Mouse (Mus musculus): Measurements from ENCODE around the gene Nampt. TPM values are rescaled to one million over a fixed set of nuclear protein-coding genes. Genes with fewer than 3 reads are reported as not detected.
A peak's percentile ranks its signal among the peaks of the same experiment; 100 is the strongest.

Gene Nampt
- polyA plus RNA-seq, 1 experiment from 2014 or later = 28.1 TPM

- no peaks in the 10 kb centered on the region for H3K9me3 ChIP-seq (ENCODE audit: control insufficient read depth, low read length)
- H3K4me1 ChIP-seq (replicated peaks; ENCODE audit: control insufficient read depth, insufficient read depth, low read length) = peaks cover 6% of the 10 kb centered on the region
- H3K9ac ChIP-seq (ENCODE audit: low read length) = peak overlapping the region; percentile 87
- no peaks in the 10 kb centered on the region for H3K27me3 ChIP-seq (ENCODE audit: control insufficient read depth, insufficient read depth, low read depth, low read length)
- H3K36me3 ChIP-seq (ENCODE audit: control insufficient read depth, insufficient read depth, low read length) = no peaks in the 10 kb centered on the region
- H3K4me3 ChIP-seq (ENCODE audit: low read length) = peak overlapping the region; percentile 92
- under 1% methylated on average over 47 of the region's 49 CpGs for WGBS
- ATAC-seq (ENCODE audit: low read depth) = peak; percentile 79
- peak overlapping the region; percentile 66 for H3K4me2 ChIP-seq (ENCODE audit: low read depth, low read length)
- H3K27ac ChIP-seq (ENCODE audit: low read length) = peak overlapping the region; percentile 93
Measured at GRCm38 (mm10) chr12:32820688-32821503, 1.6 kb downstream of the Nampt start.

GRCm38 (mm10) chr12:32821504-32822011 lies 2.2 kb downstream of the Nampt start:
- H3K9ac ChIP-seq (ENCODE audit: low read length) = peak overlapping the region; percentile 87

GRCm38 (mm10) chr12:32822066-32822465 lies 2.7 kb downstream of the Nampt start:
- WGBS = 38% methylated on average over 4 of the region's 4 CpGs
- no peaks in the 10 kb centered on the region for H3K9me3 ChIP-seq (ENCODE audit: control insufficient read depth, low read length)
- ATAC-seq (ENCODE audit: low read depth) = no peak
- H3K4me1 ChIP-seq (replicated peaks; ENCODE audit: control insufficient read depth, insufficient read depth, low read length) = peaks cover 6% of the 10 kb centered on the region
- H3K4me3 ChIP-seq (ENCODE audit: low read length) = no peak overlapping the region
- no peaks in the 10 kb centered on the region for H3K27me3 ChIP-seq (ENCODE audit: control insufficient read depth, insufficient read depth, low read depth, low read length)
- no peak overlapping the region for H3K4me2 ChIP-seq (ENCODE audit: low read depth, low read length)
- no peaks in the 10 kb centered on the region for H3K36me3 ChIP-seq (ENCODE audit: control insufficient read depth, insufficient read depth, low read length)
- H3K9ac ChIP-seq (ENCODE audit: low read length) = no peak overlapping the region
- H3K27ac ChIP-seq (ENCODE audit: low read length) = no peak overlapping the region

More at GRCm38 (mm10) chr12:32821504-32822011, 2.2 kb downstream of the Nampt start:
- peaks cover 6% of the 10 kb centered on the region for H3K4me1 ChIP-seq (replicated peaks; ENCODE audit: control insufficient read depth, insufficient read depth, low read length)
- peak overlapping the region; percentile 93 for H3K27ac ChIP-seq (ENCODE audit: low read length)
- no peaks in the 10 kb centered on the region for H3K9me3 ChIP-seq (ENCODE audit: control insufficient read depth, low read length)
- H3K36me3 ChIP-seq (ENCODE audit: control insufficient read depth, insufficient read depth, low read length) = no peaks in the 10 kb centered on the region
- WGBS = 35% methylated on average over 2 of the region's 2 CpGs
- H3K4me2 ChIP-seq (ENCODE audit: low read depth, low read length) = peak overlapping the region; percentile 66
- H3K27me3 ChIP-seq (ENCODE audit: control insufficient read depth, insufficient read depth, low read depth, low read length) = no peaks in the 10 kb centered on the region
- no peak for ATAC-seq (ENCODE audit: low read depth)
- peak overlapping the region; percentile 92 for H3K4me3 ChIP-seq (ENCODE audit: low read length)

GRCm38 (mm10) chr12:32824586-32824985 lies 5.2 kb downstream of the Nampt start:
- H3K4me2 ChIP-seq (ENCODE audit: low read depth, low read length) = no peak overlapping the region
- H3K4me1 ChIP-seq (replicated peaks; ENCODE audit: control insufficient read depth, insufficient read depth, low read length) = peaks cover 6% of the 10 kb centered on the region
- no peaks in the 10 kb centered on the region for H3K36me3 ChIP-seq (ENCODE audit: control insufficient read depth, insufficient read depth, low read length)
- WGBS = 95% methylated on average over 6 of the region's 6 CpGs
- no peaks in the 10 kb centered on the region for H3K27me3 ChIP-seq (ENCODE audit: control insufficient read depth, insufficient read depth, low read depth, low read length)
- no peak overlapping the region for H3K27ac ChIP-seq (ENCODE audit: low read length)
- no peak for ATAC-seq (ENCODE audit: low read depth)
- H3K9ac ChIP-seq (ENCODE audit: low read length) = no peak overlapping the region
- H3K9me3 ChIP-seq (ENCODE audit: control insufficient read depth, low read length) = no peaks in the 10 kb centered on the region
- no peak overlapping the region for H3K4me3 ChIP-seq (ENCODE audit: low read length)

- Histone ChIP-seq H3K4me3 (ENCODE audit: low read length) (no peak overlapping the region), H3K4me1 (replicated peaks; ENCODE audit: control insufficient read depth, insufficient read depth, low read length) (peaks cover 2% of the 10 kb centered on the region; the same call in 1 of the 2 replicates), H3K9me3 (ENCODE audit: control insufficient read depth, low read length) (no peaks in the 10 kb centered on the region), H3K9ac (ENCODE audit: low read length) (no peak overlapping the region), H3K27ac (ENCODE audit: low read length) (no peak overlapping the region), H3K27me3 (ENCODE audit: control insufficient read depth, insufficient read depth, low read depth, low read length) (no peaks in the 10 kb centered on the region), H3K4me2 (ENCODE audit: low read depth, low read length) (no peak overlapping the region), H3K36me3 (ENCODE audit: control insufficient read depth, insufficient read depth, low read length) (no peaks in the 10 kb centered on the region)
- no peak for ATAC-seq (ENCODE audit: low read depth)
- WGBS = 31% methylated on average over 3 of the region's 3 CpGs
Measured at GRCm38 (mm10) chr12:32826971-32827370, 7.6 kb downstream of the Nampt start.

GRCm38 (mm10) chr12:32828137-32828760 lies 8.9 kb downstream of the Nampt start:
- H3K36me3 ChIP-seq (ENCODE audit: control insufficient read depth, insufficient read depth, low read length) = no peaks in the 10 kb centered on the region
- ATAC-seq (ENCODE audit: low read depth) = no peak
- H3K4me2 ChIP-seq (ENCODE audit: low read depth, low read length) = no peak overlapping the region
- no peak overlapping the region for H3K4me3 ChIP-seq (ENCODE audit: low read length)
- no peaks in the 10 kb centered on the region for H3K9me3 ChIP-seq (ENCODE audit: control insufficient read depth, low read length)
- H3K27ac ChIP-seq (ENCODE audit: low read length) = no peak overlapping the region
- 77% methylated on average over 8 of the region's 8 CpGs for WGBS
- no peaks in the 10 kb centered on the region for H3K4me1 ChIP-seq (replicated peaks; ENCODE audit: control insufficient read depth, insufficient read depth, low read length)
- no peak overlapping the region for H3K9ac ChIP-seq (ENCODE audit: low read length)
- no peaks in the 10 kb centered on the region for H3K27me3 ChIP-seq (ENCODE audit: control insufficient read depth, insufficient read depth, low read depth, low read length)

GRCm38 (mm10) chr12:32829321-32830090 lies 10.2 kb downstream of the Nampt start:
- no peak for ATAC-seq (ENCODE audit: low read depth)
- Histone ChIP-seq H3K36me3 (ENCODE audit: control insufficient read depth, insufficient read depth, low read length) (peaks cover 2% of the 10 kb centered on the region; the same call in 1 of the 2 replicates), H3K4me3 (ENCODE audit: low read length) (no peak overlapping the region), H3K9ac (ENCODE audit: low read length) (no peak overlapping the region), H3K27ac (ENCODE audit: low read length) (no peak overlapping the region), H3K9me3 (ENCODE audit: control insufficient read depth, low read length) (no peaks in the 10 kb centered on the region), H3K4me2 (ENCODE audit: low read depth, low read length) (no peak overlapping the region), H3K4me1 (replicated peaks; ENCODE audit: control insufficient read depth, insufficient read depth, low read length) (no peaks in the 10 kb centered on the region), H3K27me3 (ENCODE audit: control insufficient read depth, insufficient read depth, low read depth, low read length) (no peaks in the 10 kb centered on the region)
- 85% methylated on average over 9 of the region's 9 CpGs for WGBS

- 83% methylated on average over 3 of the region's 3 CpGs for WGBS
Measured at GRCm38 (mm10) chr12:32832076-32832475, 12.7 kb downstream of the Nampt start.

More at GRCm38 (mm10) chr12:32832076-32832475, 12.7 kb downstream of the Nampt start:
- no peak overlapping the region for H3K4me2 ChIP-seq (ENCODE audit: low read depth, low read length)
- H3K4me3 ChIP-seq (ENCODE audit: low read length) = no peak overlapping the region
- 0 out of 2 replicates have a peak, but pooled peaks cover 5% of the 10 kb centered on the region for H3K4me1 ChIP-seq (replicated peaks; ENCODE audit: control insufficient read depth, insufficient read depth, low read length)
- H3K9ac ChIP-seq (ENCODE audit: low read length) = no peak overlapping the region
- no peak for ATAC-seq (ENCODE audit: low read depth)
- H3K27ac ChIP-seq (ENCODE audit: low read length) = no peak overlapping the region
- no peaks in the 10 kb centered on the region for H3K9me3 ChIP-seq (ENCODE audit: control insufficient read depth, low read length)
- peaks cover 2% of the 10 kb centered on the region; the same call in 1 of the 2 replicates for H3K36me3 ChIP-seq (ENCODE audit: control insufficient read depth, insufficient read depth, low read length)
- no peaks in the 10 kb centered on the region for H3K27me3 ChIP-seq (ENCODE audit: control insufficient read depth, insufficient read depth, low read depth, low read length)
